Mouse (Mus musculus) liver, embryonic 15.5 days (tissue): Measurements from ENCODE around the gene Zfp853. TPM values are rescaled to one million over a fixed set of nuclear protein-coding genes. Genes with fewer than 3 reads are reported as not detected.

Experiments
- ATAC-seq: fragments of 200-750 bp; cut with Nextera tagmentation; 2 replicates; pipeline ENCODE4 v1.8.0; 2017; ENCODE audit warnings: moderate number of reproducible peaks, mild to moderate bottlenecking, moderate library complexity; ENCODE audit not compliant: insufficient read depth
- H3K27ac ChIP-seq: fragments of 300-500 bp; sonication (generic); replicated peaks from 2 replicates; pipeline ENCODE4 v1.5.1; 2015; ENCODE audit warnings: mild to moderate bottlenecking, inconsistent platforms
- H3K27me3 ChIP-seq: fragments of 300-500 bp; sonication (generic); 2 replicates; pipeline ENCODE4 v1.6.1; 2015; ENCODE audit warnings: mild to moderate bottlenecking, inconsistent platforms
- H3K36me3 ChIP-seq: fragments of 300-500 bp; sonication (generic); replicated peaks from 2 replicates; pipeline ENCODE4 v1.6.1; 2015; ENCODE audit warnings: moderate library complexity, mild to moderate bottlenecking, inconsistent platforms
- H3K4me1 ChIP-seq: fragments of 300-500 bp; sonication (generic); replicated peaks from 2 replicates; pipeline ENCODE4 v1.6.1; 2015; ENCODE audit warnings: inconsistent platforms
- H3K4me2 ChIP-seq: fragments of 300-500 bp; sonication (generic); 2 replicates; pipeline ENCODE4 v1.6.1; 2015; ENCODE audit warnings: moderate library complexity, mild to moderate bottlenecking, inconsistent platforms
- H3K4me3 ChIP-seq: fragments of 300-500 bp; sonication (generic); replicated peaks from 2 replicates; pipeline ENCODE4 v1.5.1; 2015; ENCODE audit warnings: mild to moderate bottlenecking, inconsistent platforms
- H3K9ac ChIP-seq: fragments of 300-500 bp; sonication (generic); 2 replicates; pipeline ENCODE4 v1.6.1; 2015; ENCODE audit warnings: moderate library complexity, mild to moderate bottlenecking, inconsistent platforms
- H3K9me3 ChIP-seq: fragments of 300-500 bp; sonication (generic); replicated peaks from 2 replicates; pipeline ENCODE4 v1.6.1; 2016; ENCODE audit warnings: inconsistent platforms
- WGBS: fragments of 180-500 bp; shearing (Covaris S2); methylation state at CpG from one replicate; pipeline ENCODE4 v1.1.7; 2015; ENCODE audit warnings: mixed read lengths; ENCODE audit not compliant: insufficient replicate concordance; 5-methylcytosine and 5-hydroxymethylcytosine counted together
- polyA plus RNA-seq: library from polyadenylated mRNA; unstranded; fragments of >200 nt; fragmentation: Nextera tagmentation; extraction: Ambion mirVana; gene quantifications from 2 replicates; pipeline ENCODE4 v1.2.1, GENCODE M21; 2015

Zfp853 gene
- not detected in 2 replicates for polyA plus RNA-seq

DNA sequence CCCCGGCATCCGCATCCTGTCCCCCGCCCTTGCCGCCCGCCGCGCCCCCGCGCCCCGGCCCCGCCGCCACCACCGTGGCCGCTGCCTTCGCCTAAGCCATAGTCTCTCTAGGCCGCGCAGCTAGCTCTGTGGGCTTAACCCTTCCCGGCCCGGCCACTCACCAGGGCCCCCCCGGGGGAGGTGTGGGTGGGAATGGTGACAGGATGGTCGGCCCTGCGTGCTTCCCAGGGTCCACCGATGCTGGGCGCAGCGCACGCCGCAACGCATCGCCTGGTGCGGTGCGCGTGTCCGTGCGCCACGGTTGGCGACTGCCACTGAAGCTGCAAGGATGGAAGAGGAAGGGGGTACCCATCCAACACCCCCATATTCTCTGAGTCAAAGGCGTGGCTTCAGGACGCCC lies at the start of gene Zfp853:
Zfp853 (minus strand) TSS at position 220 of the 400 bp plus-strand sequence.
- peak within 1 kb of the TSS; percentile 31 for H3K4me3 ChIP-seq
- no peak within 1 kb of the TSS for H3K27ac ChIP-seq
- no peak within 1 kb of the TSS for H3K9ac ChIP-seq
- WGBS, result 6% methylated on average over 38 of the region's 38 CpGs
- peaks cover 2% of the 10 kb centered on the region; the same call in 1 of the 2 replicates for H3K4me1 ChIP-seq
- no peaks in the 10 kb centered on the region for H3K9me3 ChIP-seq
- peak within 1 kb of the TSS; percentile 46 for H3K4me2 ChIP-seq
- no peak for ATAC-seq
- peaks cover 62% of the 10 kb centered on the region for H3K27me3 ChIP-seq
- no peaks in the 10 kb centered on the region for H3K36me3 ChIP-seq

DNA sequence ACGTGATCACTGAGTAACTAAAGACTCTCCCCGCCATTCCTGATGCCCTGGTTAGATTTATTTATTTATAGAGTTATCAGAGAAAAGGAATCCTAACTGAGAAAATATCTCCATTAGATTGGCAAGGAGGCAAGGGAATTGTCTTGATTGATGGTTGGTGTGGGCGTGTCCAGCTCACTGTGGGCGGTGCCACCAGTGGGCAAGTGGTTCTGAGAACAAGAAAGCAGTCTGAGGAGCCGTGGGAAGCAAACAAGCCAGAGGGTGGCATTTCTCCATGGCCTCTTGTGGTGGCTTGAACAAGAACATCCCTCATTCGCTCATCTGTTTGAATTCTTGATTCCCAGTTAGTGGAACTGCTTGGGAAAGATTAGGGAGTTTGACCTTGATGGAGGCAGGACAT lies 46.2 kb upstream of the Zfp853 start:
- H3K9me3 ChIP-seq, result no peaks in the 10 kb centered on the region
- H3K27me3 ChIP-seq, result peaks cover 6% of the 10 kb centered on the region; the same call in 1 of the 2 replicates
- no peaks in the 10 kb centered on the region for H3K4me1 ChIP-seq
- no peak overlapping the region for H3K27ac ChIP-seq
- 38% methylated on average over 6 of the region's 6 CpGs for WGBS
- no peak for ATAC-seq
- H3K4me3 ChIP-seq, result no peak overlapping the region
- no peaks in the 10 kb centered on the region for H3K36me3 ChIP-seq
- H3K9ac ChIP-seq, result no peak overlapping the region
- no peak overlapping the region for H3K4me2 ChIP-seq

DNA sequence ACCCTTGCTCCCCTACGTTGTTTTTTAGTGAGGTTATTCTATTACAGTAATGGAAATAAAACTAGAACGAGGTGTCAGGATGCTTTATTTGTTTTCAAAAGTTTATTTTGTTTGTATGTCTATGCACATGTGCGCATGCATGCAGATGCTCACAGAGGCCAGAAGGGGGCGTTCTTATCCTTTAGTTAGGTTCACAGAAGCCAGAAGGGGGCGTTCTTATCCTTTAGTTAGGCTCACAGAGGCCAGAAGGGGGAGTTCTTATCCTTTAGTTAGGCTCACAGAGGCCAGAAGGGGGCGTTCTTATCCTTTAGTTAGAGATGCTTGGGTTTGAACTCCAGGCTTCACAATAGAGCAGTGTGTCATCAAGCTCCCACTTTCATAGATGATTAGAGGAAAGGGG lies 43.1 kb upstream of the Zfp853 start:
- no peak for ATAC-seq
- no peaks in the 10 kb centered on the region; the same call in 1 of the 2 replicates for H3K4me1 ChIP-seq
- H3K9me3 ChIP-seq, result no peaks in the 10 kb centered on the region
- H3K27me3 ChIP-seq, result peaks cover 6% of the 10 kb centered on the region; the same call in 1 of the 2 replicates
- H3K4me2 ChIP-seq, result no peak overlapping the region
- H3K4me3 ChIP-seq, result no peak overlapping the region
- no peak overlapping the region for H3K27ac ChIP-seq
- no peaks in the 10 kb centered on the region for H3K36me3 ChIP-seq
- H3K9ac ChIP-seq, result no peak overlapping the region
- 50% methylated on average over 6 of the region's 6 CpGs for whole genome bisulfite sequencing

DNA sequence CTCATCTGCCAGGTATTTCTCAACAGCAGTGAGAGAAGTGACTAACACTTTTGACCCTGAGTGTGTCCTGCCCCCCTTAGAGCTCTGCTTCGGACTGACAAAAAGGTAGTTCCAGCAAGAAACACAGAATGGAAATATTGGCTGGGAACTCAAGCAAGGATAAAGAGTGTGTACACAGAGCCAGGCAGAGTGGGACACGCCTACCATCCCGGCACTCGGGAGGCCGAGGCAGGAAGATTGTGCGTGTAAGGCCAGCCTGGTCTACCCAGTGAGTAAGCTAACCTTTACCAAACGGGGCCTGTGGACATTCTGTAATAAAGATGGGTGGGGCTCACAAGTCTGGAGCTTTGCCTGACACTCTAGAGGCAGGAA lies 41.7 kb upstream of the Zfp853 start:
- Histone ChIP-seq H3K9ac (no peak overlapping the region), H3K9me3 (no peaks in the 10 kb centered on the region), H3K4me2 (no peak overlapping the region), H3K27me3 (peaks cover 6% of the 10 kb centered on the region; the same call in 1 of the 2 replicates), H3K4me3 (no peak overlapping the region), H3K4me1 (peaks cover 3% of the 10 kb centered on the region), H3K27ac (no peak overlapping the region), H3K36me3 (no peaks in the 10 kb centered on the region)
- WGBS, result 59% methylated on average over 7 of the region's 7 CpGs
- ATAC-seq, result no peak

DNA sequence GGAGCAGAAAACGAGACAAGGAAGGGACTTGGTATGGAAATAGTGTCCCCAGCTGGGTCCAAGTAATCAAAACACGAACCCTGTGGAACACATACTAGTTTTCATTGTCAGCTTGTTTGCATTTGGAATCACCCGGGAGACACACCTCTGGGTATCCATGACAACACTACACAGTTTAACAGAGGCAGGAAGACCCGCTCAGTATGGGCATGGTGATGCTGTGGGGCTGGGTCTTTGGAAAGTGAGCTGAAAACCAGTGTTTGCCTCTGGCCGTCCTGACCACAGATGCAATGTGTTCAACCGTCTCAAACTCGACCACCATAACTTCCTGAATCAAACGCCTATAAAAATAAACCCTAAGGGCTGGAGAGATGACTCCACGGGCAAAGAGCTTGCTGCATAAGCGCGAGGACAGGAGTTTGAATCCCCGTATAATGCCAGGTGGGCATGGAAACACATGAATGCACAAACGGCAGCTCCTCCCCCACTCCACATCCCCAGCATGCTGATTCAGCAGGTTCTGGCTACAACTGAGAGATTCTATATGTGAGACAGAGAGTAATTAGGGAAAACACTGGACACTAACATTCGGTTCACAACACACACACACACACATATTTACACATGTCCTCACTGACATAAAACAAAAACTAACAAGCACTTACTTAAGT lies 41.1 kb upstream of the Zfp853 start:
- Histone ChIP-seq H3K27me3 (peaks cover 6% of the 10 kb centered on the region; the same call in 1 of the 2 replicates), H3K4me3 (no peak overlapping the region), H3K4me1 (peaks cover 8% of the 10 kb centered on the region), H3K36me3 (no peaks in the 10 kb centered on the region), H3K9ac (no peak overlapping the region), H3K27ac (no peak overlapping the region), H3K9me3 (no peaks in the 10 kb centered on the region), H3K4me2 (no peak overlapping the region)
- no peak for ATAC-seq
- WGBS, result 47% methylated on average over 14 of the region's 14 CpGs

DNA sequence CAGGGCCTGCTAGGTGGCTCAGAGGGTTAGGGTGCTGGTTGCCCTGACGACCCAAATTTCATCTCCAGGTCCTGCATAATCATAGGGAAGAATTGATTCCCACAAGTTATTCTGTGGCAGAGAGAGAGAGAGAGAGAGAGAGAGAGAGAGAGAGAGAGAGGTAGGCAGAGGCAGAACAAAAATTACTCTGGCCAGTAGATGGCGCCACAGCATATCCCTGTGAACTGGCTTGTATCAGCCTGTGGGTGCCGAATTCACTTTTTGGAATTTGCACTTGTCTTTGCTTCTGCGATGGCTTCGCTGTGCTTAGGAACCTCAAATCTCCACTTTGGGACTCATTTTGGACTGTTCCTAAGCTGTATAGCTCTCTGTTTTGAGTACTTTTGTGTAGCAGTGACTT lies 40.4 kb upstream of the Zfp853 start:
- Histone ChIP-seq H3K4me2 (no peak overlapping the region; the same call in 1 of the 2 replicates), H3K27me3 (peaks cover 6% of the 10 kb centered on the region; the same call in 1 of the 2 replicates), H3K4me1 (peaks cover 9% of the 10 kb centered on the region), H3K36me3 (no peaks in the 10 kb centered on the region), H3K4me3 (no peak overlapping the region), H3K9ac (no peak overlapping the region), H3K9me3 (no peaks in the 10 kb centered on the region), H3K27ac (no peak overlapping the region)
- ATAC-seq, result no peak
- 11% methylated on average over 5 of the region's 5 CpGs for WGBS

DNA sequence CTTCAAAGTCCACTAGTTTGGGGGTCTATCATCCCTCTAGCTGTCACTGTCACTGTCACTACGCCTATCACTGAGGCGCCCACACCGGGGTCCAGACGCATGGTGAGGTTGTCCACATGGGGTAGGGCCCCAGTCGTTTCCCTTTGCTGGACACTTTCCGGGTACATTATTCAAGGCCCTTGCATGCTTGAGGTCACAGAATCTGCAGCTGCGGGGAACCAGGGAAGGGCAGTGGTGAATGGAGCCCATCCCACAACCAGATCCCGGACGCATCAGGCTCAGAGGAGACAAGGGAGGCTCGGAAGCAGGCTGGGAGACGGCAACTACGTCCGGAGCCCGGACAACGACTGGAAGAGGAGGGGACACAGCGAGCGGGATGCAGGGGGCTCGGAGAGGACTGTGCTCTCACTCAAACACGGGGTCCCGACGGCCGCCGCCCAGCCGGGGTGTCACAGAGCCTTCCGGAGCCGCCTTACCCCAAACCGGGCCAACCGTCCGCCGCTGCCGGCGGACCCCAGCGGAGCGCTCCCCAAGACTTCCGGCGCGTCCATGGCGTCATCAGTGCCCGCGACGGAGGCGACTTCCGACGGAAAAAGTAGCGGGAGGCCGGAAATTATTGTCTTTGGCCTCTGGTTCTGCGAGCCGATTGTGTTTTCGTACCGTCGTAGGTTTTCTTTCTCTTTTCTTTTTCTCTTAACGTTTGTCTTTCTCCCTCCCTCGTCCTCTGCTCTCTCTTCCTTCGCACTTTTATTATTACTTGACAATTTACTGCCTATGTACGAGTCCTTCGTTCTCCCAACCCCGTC lies 35.5 kb upstream of the Zfp853 start, which contains the start of gene Zdhhc4:
Zdhhc4 (minus strand) TSS at position 567 of the 806 bp plus-strand sequence.
- no peaks in the 10 kb centered on the region for H3K9me3 ChIP-seq
- no peaks in the 10 kb centered on the region for H3K27me3 ChIP-seq
- H3K4me2 ChIP-seq, result peak within 1 kb of the TSS; percentile 74
- under 1% methylated on average over 57 of the region's 57 CpGs for WGBS
- peak within 1 kb of the TSS; percentile 78 for H3K9ac ChIP-seq
- peaks cover 26% of the 10 kb centered on the region for H3K36me3 ChIP-seq
- peak within 1 kb of the TSS; percentile 82 for H3K4me3 ChIP-seq
- H3K4me1 ChIP-seq, result peaks cover 23% of the 10 kb centered on the region
- peak within 1 kb of the TSS; percentile 60 for H3K27ac ChIP-seq
- peak; percentile 71 for ATAC-seq

DNA sequence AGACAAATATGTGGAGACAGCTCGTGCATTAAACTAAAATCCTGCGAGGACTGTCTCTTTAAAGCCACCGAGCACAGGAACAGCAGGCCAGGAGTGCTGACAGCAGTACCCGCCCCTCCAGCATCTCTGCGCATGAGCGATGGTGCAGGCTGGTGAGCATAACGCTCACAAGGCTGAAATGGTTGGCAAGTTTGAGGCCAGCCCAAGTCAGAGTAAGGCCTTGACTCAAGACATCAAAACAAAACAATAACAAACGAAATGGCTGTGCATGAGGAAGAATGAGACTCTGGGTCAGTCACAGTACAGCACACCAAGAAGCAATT lies 23.8 kb upstream of the Zfp853 start:
- Histone ChIP-seq H3K27ac (no peak overlapping the region), H3K4me1 (peaks cover 32% of the 10 kb centered on the region), H3K9me3 (no peaks in the 10 kb centered on the region), H3K4me2 (no peak overlapping the region), H3K4me3 (no peak overlapping the region), H3K27me3 (no peaks in the 10 kb centered on the region), H3K36me3 (peaks cover 82% of the 10 kb centered on the region), H3K9ac (no peak overlapping the region)
- ATAC-seq, result no peak
- 81% methylated on average over 8 of the region's 8 CpGs for WGBS

DNA sequence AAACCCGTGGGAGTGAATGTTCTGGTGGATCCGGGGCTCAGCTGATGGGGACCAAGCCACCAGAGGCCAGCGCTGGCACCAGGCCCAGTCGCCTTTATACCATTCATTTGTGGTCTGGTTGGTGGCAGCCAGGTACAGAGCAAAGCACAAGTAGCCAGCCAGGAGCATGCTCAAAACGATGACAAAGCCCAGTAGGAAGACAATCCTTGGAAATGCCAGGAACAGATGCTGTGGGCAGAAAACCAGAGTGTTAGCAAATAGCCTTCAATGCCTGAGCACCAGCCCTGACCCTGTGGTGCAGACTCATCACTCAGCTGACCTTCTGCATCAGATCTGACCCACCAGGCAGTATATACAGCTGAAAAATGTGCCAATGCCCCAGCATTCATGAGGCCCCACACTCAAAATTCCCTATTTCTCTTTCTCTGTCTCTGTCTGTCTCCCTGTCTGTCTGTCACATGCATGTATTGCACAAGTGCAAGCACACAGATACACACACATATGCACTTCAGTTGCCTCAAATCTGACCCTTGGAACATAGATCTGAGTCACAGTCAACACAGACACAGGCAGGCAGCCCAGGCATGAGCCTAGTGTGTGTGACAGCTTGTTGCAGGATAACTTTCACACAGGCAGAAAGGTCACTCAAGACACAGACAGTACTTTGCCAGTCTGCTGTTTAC lies 23.3 kb upstream of the Zfp853 start:
- H3K36me3 ChIP-seq, result peaks cover 82% of the 10 kb centered on the region
- WGBS, result 81% methylated on average over 5 of the region's 5 CpGs

DNA sequence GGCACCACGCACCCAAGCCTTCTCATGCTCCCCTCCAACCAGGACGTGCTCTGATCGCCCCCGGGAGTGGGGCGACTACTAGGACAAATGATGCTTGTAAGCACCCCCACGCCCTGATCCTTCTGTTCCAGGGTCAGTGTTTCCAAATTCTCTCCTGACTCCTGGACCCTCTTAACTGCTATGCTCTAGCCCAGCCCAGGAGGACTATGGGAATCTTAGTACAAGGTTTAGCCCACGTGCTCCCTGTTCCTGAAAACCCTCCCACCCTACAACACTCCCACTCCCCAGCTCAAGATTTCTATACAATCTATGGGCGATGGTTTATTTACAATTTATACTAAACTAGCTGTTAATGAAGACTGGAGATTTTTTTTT lies 22.1 kb upstream of the Zfp853 start:
- Histone ChIP-seq H3K9me3 (no peaks in the 10 kb centered on the region), H3K4me2 (peak overlapping the region; percentile 92), H3K4me3 (peak overlapping the region; percentile 89), H3K27me3 (no peaks in the 10 kb centered on the region), H3K9ac (peak overlapping the region; percentile 94; the same call in 1 of the 2 replicates), H3K4me1 (peaks cover 45% of the 10 kb centered on the region), H3K36me3 (peaks cover 82% of the 10 kb centered on the region), H3K27ac (peak overlapping the region; percentile 53; the same call in 1 of the 2 replicates)
- WGBS, result 19% methylated on average over 8 of the region's 8 CpGs
- ATAC-seq, result no peak

More for the DNA sequence above, 23.3 kb upstream of the Zfp853 start:
- Histone ChIP-seq H3K27ac (no peak overlapping the region), H3K4me1 (peaks cover 34% of the 10 kb centered on the region), H3K27me3 (no peaks in the 10 kb centered on the region), H3K9me3 (no peaks in the 10 kb centered on the region), H3K4me2 (no peak overlapping the region), H3K4me3 (no peak overlapping the region), H3K9ac (no peak overlapping the region)
- no peak for ATAC-seq
